Mouse (Mus musculus) kidney, postnatal 0 days (tissue): Measurements from ENCODE around the gene Fam107b. TPM values are rescaled to one million over a fixed set of nuclear protein-coding genes. Genes with fewer than 3 reads are reported as not detected.

ENCODE experiments used
- ATAC-seq: fragments of 200-750 bp; cut with Nextera tagmentation; replicated peaks from 2 replicates; pipeline ENCODE4 v1.8.0; 2017; ENCODE audit warnings: low read depth, moderate number of reproducible peaks, moderate TSS enrichment, moderate library complexity; ENCODE audit not compliant: low FRiP score
- DNase-seq: peaks from one replicate; pipeline ENCODE4 v3.0.0-alpha.2; 2016; ENCODE audit warnings: low spot score
- H3K27ac ChIP-seq: fragments of 300-500 bp; sonication (generic); 2 replicates; pipeline ENCODE4 v1.5.1; 2014; ENCODE audit warnings: mild to moderate bottlenecking
- H3K27me3 ChIP-seq: fragments of 300-500 bp; sonication (generic); 2 replicates; pipeline ENCODE4 v1.6.1; 2014; ENCODE audit warnings: low read length, mixed read lengths; ENCODE audit not compliant: insufficient read depth
- H3K36me3 ChIP-seq: fragments of 300-500 bp; sonication (generic); 2 replicates; pipeline ENCODE4 v1.6.1; 2014; ENCODE audit warnings: low read length, mixed read lengths; ENCODE audit not compliant: insufficient read depth
- H3K4me1 ChIP-seq: fragments of 300-500 bp; sonication (generic); replicated peaks from 2 replicates; pipeline ENCODE4 v1.6.1; 2014; ENCODE audit warnings: antibody characterized with exemption, low read length, mixed read lengths; ENCODE audit not compliant: insufficient read depth
- H3K4me2 ChIP-seq: fragments of 300-500 bp; sonication (generic); 2 replicates; pipeline ENCODE4 v1.6.1; 2014; ENCODE audit warnings: mild to moderate bottlenecking, low read length, moderate library complexity, mixed read lengths
- H3K4me3 ChIP-seq: fragments of 300-500 bp; sonication (generic); replicated peaks from 2 replicates; pipeline ENCODE4 v1.5.1; 2014; ENCODE audit warnings: low read depth, low read length
- H3K9ac ChIP-seq: fragments of 300-500 bp; sonication (generic); 2 replicates; pipeline ENCODE4 v1.6.1; 2014; ENCODE audit warnings: low read depth, low read length
- H3K9me3 ChIP-seq: fragments of 300-500 bp; sonication (generic); replicated peaks from 2 replicates; pipeline ENCODE4 v1.6.1; 2016; ENCODE audit warnings: low read length, inconsistent platforms, mixed read lengths
- CTCF ChIP-seq: IDR thresholded peaks from 2 replicates; pipeline ENCODE4 v1.5.1; 2016; ENCODE audit warnings: antibody characterized with exemption, low read depth, mild to moderate bottlenecking, moderate library complexity
- WGBS: fragments of 180-500 bp; shearing (Covaris S2); extraction: QIAGEN DNeasy Blood & Tissue Kit; methylation state at CpG from one replicate; pipeline ENCODE4 v1.1.7; 2014; 5-methylcytosine and 5-hydroxymethylcytosine counted together
- polyA plus RNA-seq: library from polyadenylated mRNA; unstranded; fragments of >200 nt; fragmentation: Nextera tagmentation; extraction: Ambion mirVana; gene quantifications from 2 replicates; pipeline ENCODE4 v1.2.1, GENCODE M21; 2015

The Fam107b gene
- polyA plus RNA-seq, 1 experiment from 2014 or later, result 62.6 TPM

- H3K36me3 ChIP-seq, result no peaks in the 10 kb centered on the region
- no peak for TF ChIP-seq CTCF
- no peak overlapping the region for H3K9ac ChIP-seq
- H3K9me3 ChIP-seq, result no peaks in the 10 kb centered on the region
- 62% methylated on average over 2 of the region's 2 CpGs for WGBS
- no peaks in the 10 kb centered on the region for H3K27me3 ChIP-seq
- DNase-seq (no peak), ATAC-seq (no peak)
- no peaks in the 10 kb centered on the region for H3K4me1 ChIP-seq
- no peak overlapping the region for H3K4me2 ChIP-seq
- no peak overlapping the region for H3K4me3 ChIP-seq
- no peak overlapping the region for H3K27ac ChIP-seq
These were observed 51.9 kb downstream of the Fam107b start for GRCm38 (mm10) chr2:3622158-3622557.

GRCm38 (mm10) chr2:3623207-3623980 is 53.1 kb downstream of the Fam107b start:
- H3K36me3 ChIP-seq, result no peaks in the 10 kb centered on the region
- ATAC-seq (peak; percentile 87), DNase-seq (peak; percentile 17)
- no peak for TF ChIP-seq CTCF
- no peak overlapping the region for H3K4me3 ChIP-seq
- H3K27me3 ChIP-seq, result no peaks in the 10 kb centered on the region
- H3K4me2 ChIP-seq, result no peak overlapping the region
- peak overlapping the region; percentile 57; the same call in 1 of the 2 replicates for H3K27ac ChIP-seq
- H3K4me1 ChIP-seq, result no peaks in the 10 kb centered on the region
- WGBS, result 80% methylated on average over 7 of the region's 7 CpGs
- no peaks in the 10 kb centered on the region for H3K9me3 ChIP-seq
- H3K9ac ChIP-seq, result no peak overlapping the region

- ATAC-seq, result peak; percentile 94
- H3K9me3 ChIP-seq, result no peaks in the 10 kb centered on the region
- DNase-seq, result peak; percentile 39
- WGBS, result 84% methylated on average over 7 of the region's 7 CpGs
- no peak overlapping the region for H3K4me2 ChIP-seq
- H3K27ac ChIP-seq, result peak overlapping the region; percentile 57; the same call in 1 of the 2 replicates
- H3K4me1 ChIP-seq, result no peaks in the 10 kb centered on the region
- no peak overlapping the region for H3K4me3 ChIP-seq
- H3K9ac ChIP-seq, result no peak overlapping the region
- no peaks in the 10 kb centered on the region for H3K36me3 ChIP-seq
- TF ChIP-seq CTCF, result no peak
- H3K27me3 ChIP-seq, result no peaks in the 10 kb centered on the region
These were observed 53.8 kb downstream of the Fam107b start for GRCm38 (mm10) chr2:3623981-3624584.

GRCm38 (mm10) chr2:3629096-3629495 is 58.8 kb downstream of the Fam107b start:
- DNase-seq, result no peak
- Histone ChIP-seq H3K9me3 (no peaks in the 10 kb centered on the region), H3K4me1 (no peaks in the 10 kb centered on the region), H3K27me3 (no peaks in the 10 kb centered on the region), H3K4me2 (no peak overlapping the region), H3K9ac (no peak overlapping the region), H3K4me3 (no peak overlapping the region), H3K36me3 (no peaks in the 10 kb centered on the region), H3K27ac (no peak overlapping the region)
- 90% methylated on average over 6 of the region's 6 CpGs for WGBS
- TF ChIP-seq CTCF, result no peak
- no peak for ATAC-seq

GRCm38 (mm10) chr2:3629741-3630140 is 59.5 kb downstream of the Fam107b start:
- no peaks in the 10 kb centered on the region for H3K36me3 ChIP-seq
- H3K4me1 ChIP-seq, result no peaks in the 10 kb centered on the region
- H3K9ac ChIP-seq, result no peak overlapping the region
- WGBS, result 80% methylated on average over 5 of the region's 5 CpGs
- no peaks in the 10 kb centered on the region for H3K27me3 ChIP-seq
- no peak overlapping the region for H3K27ac ChIP-seq
- H3K4me3 ChIP-seq, result no peak overlapping the region
- no peak overlapping the region for H3K4me2 ChIP-seq
- peak; percentile 40; the same call in 1 of the 2 replicates for TF ChIP-seq CTCF
- DNase-seq, result no peak
- no peak for ATAC-seq
- H3K9me3 ChIP-seq, result no peaks in the 10 kb centered on the region

GRCm38 (mm10) chr2:3630769-3631477 is 60.6 kb downstream of the Fam107b start:
- H3K4me1 ChIP-seq, result no peaks in the 10 kb centered on the region
- no peak for ATAC-seq
- no peak for TF ChIP-seq CTCF
- H3K9ac ChIP-seq, result no peak overlapping the region
- H3K27ac ChIP-seq, result no peak overlapping the region
- H3K27me3 ChIP-seq, result no peaks in the 10 kb centered on the region
- WGBS, result 78% methylated on average over 5 of the region's 5 CpGs
- DNase-seq, result no peak
- no peak overlapping the region for H3K4me2 ChIP-seq
- no peak overlapping the region for H3K4me3 ChIP-seq
- H3K9me3 ChIP-seq, result no peaks in the 10 kb centered on the region
- no peaks in the 10 kb centered on the region for H3K36me3 ChIP-seq
